Mouse (Mus musculus) fibroblast of lung, adult 2 months (primary cell): Measurements from ENCODE around the gene Dpm3.

Source experiments
- DNase-seq: peaks from one replicate; pipeline ENCODE4 v3.0.0-alpha.2; 2011; ENCODE audit warnings: low read depth

The Dpm3 gene

GRCm38 (mm10) chr3:89294195-89294594, 35.0 kb downstream of the Dpm3 start:
- no peak for DNase-seq

- DNase-seq = no peak
Observed at GRCm38 (mm10) chr3:89295685-89296230, 36.6 kb downstream of the Dpm3 start.

DNA sequence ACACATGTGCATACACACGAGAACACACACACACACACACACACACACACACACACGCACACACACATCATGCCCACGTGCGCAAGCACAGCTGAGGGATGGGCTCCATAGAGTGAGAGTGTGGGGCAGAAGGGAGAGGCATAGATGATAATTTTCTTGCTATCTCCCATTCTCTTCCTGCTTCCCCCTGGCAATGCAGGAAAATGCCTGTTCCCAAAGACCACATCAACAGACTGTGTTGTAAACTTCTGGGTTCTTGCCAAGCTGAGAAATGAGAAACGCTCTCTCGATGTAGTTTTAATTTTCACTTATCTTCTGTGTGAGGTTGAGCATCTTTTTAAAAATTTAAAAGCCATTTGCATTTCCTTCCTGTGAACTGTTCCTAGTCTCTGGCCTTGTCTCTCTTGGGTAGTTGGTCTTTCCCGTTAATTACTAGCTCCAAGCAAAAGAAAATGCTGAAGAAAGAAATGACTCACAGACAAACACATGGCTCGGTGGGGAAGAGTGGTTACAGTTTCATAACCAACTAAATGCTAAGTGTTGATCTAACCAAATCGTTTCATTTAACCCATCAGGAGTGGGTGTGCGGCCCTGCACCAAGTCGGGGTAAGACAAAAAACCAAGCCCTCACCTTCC, 37.7 kb downstream of the Dpm3 start:
- no peak for DNase-seq

- no peak for DNase-seq
Observed at GRCm38 (mm10) chr3:89298908-89299307, 39.8 kb downstream of the Dpm3 start.

DNA sequence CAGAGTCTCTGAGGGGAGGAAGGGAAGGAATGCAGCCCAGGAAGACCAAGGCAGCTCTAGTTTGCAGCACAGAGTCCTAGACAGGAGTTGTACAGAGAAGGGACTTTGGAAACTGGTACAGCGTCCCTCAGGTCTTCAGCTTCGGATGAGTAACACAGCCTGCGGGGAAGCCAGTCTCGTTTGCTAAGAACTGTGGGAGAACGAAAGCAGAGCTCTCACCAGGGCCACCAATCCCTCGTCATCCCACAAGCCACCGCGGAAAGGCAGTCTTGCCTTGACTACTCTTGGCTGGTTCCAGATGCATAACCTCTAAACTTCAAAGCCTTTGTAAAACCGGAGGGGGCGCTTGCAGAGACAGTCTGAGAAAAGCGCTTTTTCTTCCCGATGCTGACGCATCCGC, 40.3 kb downstream of the Dpm3 start:
- DNase-seq = no peak

GRCm38 (mm10) chr3:89300071-89300470, 40.9 kb downstream of the Dpm3 start:
- DNase-seq = no peak

DNA sequence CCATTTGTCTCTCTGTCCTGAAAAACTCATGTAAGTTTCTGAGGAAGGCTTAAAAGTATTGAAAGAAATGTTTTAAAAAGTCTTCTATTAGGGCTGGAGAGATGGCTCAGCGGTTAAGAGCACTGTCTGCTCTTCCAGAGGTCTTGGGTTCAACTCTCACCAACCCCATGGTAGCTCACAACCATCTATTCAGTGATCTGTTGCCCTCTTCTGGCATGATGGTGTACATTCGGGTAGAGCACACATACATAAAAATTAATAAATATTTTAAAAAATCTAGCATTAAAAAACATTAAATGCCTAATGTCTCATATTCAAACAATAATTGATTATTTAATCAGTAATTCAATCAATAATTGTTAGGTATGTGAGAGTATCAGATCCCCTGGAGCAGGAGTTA, 41.4 kb downstream of the Dpm3 start:
- no peak for DNase-seq

- no peak for DNase-seq
Observed at GRCm38 (mm10) chr3:89304440-89304839, 45.3 kb downstream of the Dpm3 start.

GRCm38 (mm10) chr3:89305105-89305504, 45.9 kb downstream of the Dpm3 start:
- no peak for DNase-seq

DNA sequence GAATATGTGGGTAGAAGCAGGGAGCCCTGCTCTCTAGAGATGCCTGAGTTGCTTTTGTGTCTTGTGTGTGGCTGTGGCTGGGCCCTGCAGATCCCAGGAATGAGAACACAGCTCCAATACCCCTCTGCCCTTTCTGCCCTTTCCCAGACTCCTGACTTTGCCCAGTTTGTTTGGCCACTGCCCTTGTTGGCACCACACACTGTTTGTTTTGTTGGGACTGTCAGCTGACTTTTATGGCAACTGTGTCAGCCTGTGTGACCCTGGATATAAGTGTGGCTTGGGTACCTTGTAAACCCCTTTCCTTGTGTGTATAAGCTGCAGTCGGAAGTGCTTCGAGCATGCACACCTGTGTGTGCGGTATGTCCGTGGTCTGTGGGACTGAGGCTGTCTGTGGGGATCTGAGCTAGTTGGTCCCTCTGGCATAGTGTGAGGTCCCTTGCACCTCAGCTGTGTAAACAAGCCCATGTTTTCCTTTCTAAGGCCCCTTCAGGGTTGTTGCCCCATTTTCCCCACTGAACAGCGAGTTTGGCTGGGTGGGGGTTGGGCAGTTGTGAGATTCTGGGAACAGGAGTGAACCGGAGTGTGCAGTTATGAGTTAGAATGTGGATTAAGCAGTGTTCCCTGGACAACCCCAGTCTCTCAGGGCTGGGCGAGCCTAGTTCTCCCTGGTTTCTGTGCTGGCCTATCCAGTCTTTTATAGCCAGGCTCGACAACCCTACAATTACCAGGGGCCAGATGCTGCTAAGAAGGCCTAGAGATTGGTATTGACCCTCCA, 46.6 kb downstream of the Dpm3 start:
- DNase-seq = no peak

- no peak for DNase-seq
Observed at GRCm38 (mm10) chr3:89308089-89308488, 48.9 kb downstream of the Dpm3 start.

DNA sequence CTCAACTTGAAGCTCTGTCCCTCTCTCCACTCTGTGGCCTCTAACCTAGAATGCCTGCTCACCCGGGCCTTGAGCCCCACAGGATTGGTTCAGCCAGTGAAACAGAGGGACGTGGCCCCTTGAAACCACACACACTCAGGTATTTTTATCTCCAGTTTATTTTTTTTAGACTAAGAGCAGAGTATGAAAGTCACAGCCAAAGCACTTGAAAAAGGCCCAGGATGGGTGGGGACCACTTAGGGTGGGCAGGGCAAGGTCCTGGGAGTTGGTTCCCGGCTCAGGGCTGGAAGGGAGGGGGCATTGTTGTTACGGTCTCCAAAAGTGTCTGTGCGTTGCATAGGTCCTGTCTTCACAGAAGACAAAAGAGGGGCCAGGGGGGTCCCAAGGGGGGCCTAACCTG, 55.2 kb downstream of the Dpm3 start:
- DNase-seq = no peak

GRCm38 (mm10) chr3:89314791-89315190, 55.6 kb downstream of the Dpm3 start:
- no peak for DNase-seq

DNA sequence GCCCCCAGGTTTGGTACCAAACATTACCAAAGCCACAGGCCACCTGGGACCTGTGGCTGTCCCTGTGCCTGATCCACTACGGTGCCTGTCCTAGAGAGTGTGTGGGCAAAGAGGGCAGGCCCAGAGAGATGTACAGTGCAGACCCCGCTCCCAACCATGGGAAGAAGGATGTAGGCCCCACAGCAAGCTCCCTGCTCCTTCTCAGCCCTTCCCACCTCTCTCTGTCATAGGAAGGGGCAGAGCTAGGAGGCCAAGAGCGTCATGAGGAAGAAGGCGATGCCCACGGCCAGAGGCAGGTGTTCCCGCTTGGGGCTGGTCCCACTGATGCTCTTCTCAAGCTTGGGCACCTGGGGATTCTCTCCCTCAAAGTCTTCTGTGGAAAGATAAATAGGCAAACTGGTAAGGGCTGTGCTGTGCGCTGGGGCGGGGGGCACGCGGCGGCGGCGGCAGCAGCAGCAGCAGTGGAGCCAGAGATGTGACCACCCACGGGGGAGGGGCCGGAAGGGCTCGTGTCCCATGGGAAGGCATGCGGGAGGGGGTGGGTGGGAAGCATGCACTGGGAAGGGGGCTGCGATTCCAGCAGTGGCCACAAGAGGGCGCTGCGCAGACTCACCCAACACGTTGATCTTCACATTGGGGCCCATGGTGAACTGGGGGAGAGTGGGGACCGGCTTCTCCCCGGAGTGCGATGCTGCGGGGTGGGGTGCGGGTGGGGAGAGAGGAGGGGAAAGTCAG, 56.2 kb downstream of the Dpm3 start:
- DNase-seq = no peak

DNA sequence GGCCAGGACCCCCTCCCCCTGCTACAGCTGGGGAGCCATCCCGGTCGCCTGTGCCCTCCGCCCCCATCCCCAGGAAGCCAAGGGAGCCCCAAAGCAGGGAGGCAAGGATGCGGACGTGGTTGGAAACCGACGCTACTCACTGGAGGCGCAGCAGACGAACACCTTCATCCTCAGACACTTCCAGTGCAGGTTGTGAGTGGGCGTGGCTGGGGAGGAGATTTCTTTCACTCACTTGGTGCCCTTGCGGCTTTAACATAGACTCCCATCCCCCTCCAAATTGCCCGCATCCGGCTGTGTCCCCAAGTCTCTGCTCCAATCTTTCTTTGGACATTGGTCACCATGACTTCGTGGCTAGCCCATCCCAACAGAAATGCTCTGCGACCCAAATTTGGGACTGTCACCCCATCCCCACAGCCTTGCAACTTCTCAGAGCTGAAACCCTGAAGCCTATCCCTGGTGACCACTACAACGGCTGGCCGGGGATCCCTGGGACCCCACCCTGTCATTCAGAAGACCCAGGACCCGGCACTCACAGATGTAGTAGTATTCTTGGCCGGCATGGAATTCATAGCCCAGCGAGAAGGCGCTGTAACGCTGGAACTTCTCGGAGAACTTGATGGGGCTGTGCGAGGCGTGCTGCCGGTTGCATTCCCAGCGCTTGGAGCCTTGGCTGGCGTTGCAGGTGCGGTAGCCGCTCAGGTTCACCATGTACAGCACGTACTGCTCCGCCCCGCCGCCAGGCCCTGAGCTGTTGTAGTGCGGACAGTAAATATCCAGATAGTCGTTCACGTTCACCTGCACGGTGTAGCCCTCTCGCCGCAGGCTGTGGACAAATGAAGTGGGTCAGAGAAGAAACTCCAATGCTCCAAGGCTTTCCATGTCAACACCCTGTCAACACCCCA, 57.0 kb downstream of the Dpm3 start:
- DNase-seq = no peak
